8 mouse cellular contexts compared by ENCODE assay signal in the genomic region with DNA sequence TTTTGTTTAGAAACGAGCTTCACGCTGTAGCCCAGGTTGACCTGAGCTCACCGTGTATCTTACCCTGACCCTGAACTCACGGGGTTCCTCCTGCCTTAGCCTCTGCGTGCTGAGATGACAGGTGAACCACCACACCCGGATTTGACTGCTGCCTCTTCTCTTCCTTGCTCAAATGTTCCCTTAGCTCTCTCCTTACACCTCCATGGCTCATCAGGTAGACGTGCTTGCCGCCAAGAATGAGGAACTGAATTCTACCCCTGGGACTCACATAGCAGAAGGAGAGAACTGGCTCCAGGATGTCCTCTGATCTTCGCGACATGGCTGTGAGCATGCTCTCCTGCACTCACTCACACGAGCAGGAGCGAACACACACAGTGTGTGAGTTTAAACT. TPM values are rescaled to one million over a fixed set of nuclear protein-coding genes. Genes with fewer than 3 reads are reported as not detected.
DNase-seq lines count a peak whose midpoint lies in the region; ATAC-seq and TF ChIP-seq lines count a peak whose summit lies in the region.

No protein-coding gene starts in this region.

- in situ Hi-C loops in CH12.LX (cut with MboI; ENCODE audit: low pct_ligation_motif_present, low pct_unique_long_range_greater_than_20kb, low sequenced_read_pairs): no loop called here

- 29% methylated on average over 12 of the region's 12 CpGs for WGBS in hindbrain, embryonic 12.5 days
- WGBS in hindbrain, embryonic 10.5 days: 33% methylated on average over 12 of the region's 12 CpGs

- H3K9ac ChIP-seq in hindbrain, embryonic 12.5 days: no peak overlapping the region
- H3K9ac ChIP-seq in CH12.LX (ENCODE audit: insufficient read depth, low read depth): no peak overlapping the region

- dilution Hi-C loops in CH12.LX (cut with MboI; ENCODE audit: extremely low pct_ligation_motif_present, extremely low pct_unique_long_range_greater_than_20kb, low sequenced_read_pairs): no loop called here

- TF ChIP-seq RAD21 in CH12.LX (IDR thresholded peaks at IDR 0.05; ENCODE audit: low read depth, low read length): no peak

- H3K4me1 ChIP-seq in hindbrain, embryonic 12.5 days: no peaks in the 10 kb centered on the region; the same call in 1 of the 2 replicates
- peaks cover 17% of the 10 kb centered on the region; the same call in 1 of the 2 replicates for H3K4me1 ChIP-seq in hindbrain, embryonic 10.5 days (replicated peaks)
- H3K4me1 ChIP-seq in CH12.LX (ENCODE audit: control insufficient read depth in 1 of 2, insufficient read depth in 2 of 2): peaks cover 5 to 17% of the 10 kb centered on the region in 2 experiments

- peak overlapping the region; percentile 30; the same call in 1 of the 2 replicates for H3K4me2 ChIP-seq in hindbrain, embryonic 12.5 days (replicated peaks)
- peak overlapping the region; percentile 58 for H3K4me2 ChIP-seq in CH12.LX (ENCODE audit: insufficient read depth, low read depth, poor library complexity, severe bottlenecking)

- no peak for ATAC-seq in hindbrain, embryonic 12.5 days (ENCODE audit: low FRiP score)
- ATAC-seq in granulocyte monocyte progenitor cell, adult 5-6 weeks (replicated peaks; ENCODE audit: poor library complexity, severe bottlenecking): peak; percentile 55
- peak; percentile 79 for ATAC-seq in megakaryocyte progenitor cell, adult 5-6 weeks (replicated peaks; ENCODE audit: poor library complexity)

- no peak overlapping the region for H3K27ac ChIP-seq in hindbrain, embryonic 12.5 days
- H3K27ac ChIP-seq in hindbrain, embryonic 10.5 days: no peak overlapping the region
- no peak overlapping the region for H3K27ac ChIP-seq in CH12.LX (ENCODE audit: insufficient read depth, low read depth)

- H3K27me3 ChIP-seq in hindbrain, embryonic 12.5 days: peaks cover 11% of the 10 kb centered on the region
- peaks cover 35% of the 10 kb centered on the region for H3K27me3 ChIP-seq in hindbrain, embryonic 10.5 days (ENCODE audit: insufficient read depth, poor library complexity, severe bottlenecking)
- H3K27me3 ChIP-seq in CH12.LX (replicated peaks): no peaks in the 10 kb centered on the region

- no peak for DNase-seq in hindbrain, embryonic 10.5 days (ENCODE audit: low spot score)
- DNase-seq in CH12.LX (ENCODE audit: extremely low read depth): no peak
- no peak for DNase-seq in embryo, embryonic 11 days
- DNase-seq in frontal cortex, postnatal 25 days (ENCODE audit: low spot score in 2 of 2): no peak
- no peak for DNase-seq in kidney, postnatal 14 days

- no peaks in the 10 kb centered on the region for H3K79me2 ChIP-seq in CH12.LX (replicated peaks; ENCODE audit: control insufficient read depth, extremely low read depth, insufficient read depth, poor library complexity, severe bottlenecking)

- H3K4me3 ChIP-seq in hindbrain, embryonic 12.5 days: no peak overlapping the region
- H3K4me3 ChIP-seq in hindbrain, embryonic 10.5 days: no peak overlapping the region
- H3K4me3 ChIP-seq in CH12.LX (replicated peaks in 1 of 3; ENCODE audit: low read depth in 2 of 3, low read length in 2 of 3, poor library complexity in 1 of 3): no peak overlapping the region

- TF ChIP-seq CTCF in CH12.LX (conservative IDR thresholded peaks at IDR 0.05 in 1 of 2, IDR thresholded peaks at IDR 0.05 in 1 of 2; ENCODE audit: low read depth in 2 of 2, low read length in 2 of 2): no peak

- no peaks in the 10 kb centered on the region for H3K9me3 ChIP-seq in hindbrain, embryonic 12.5 days (replicated peaks)
- H3K9me3 ChIP-seq in hindbrain, embryonic 10.5 days: no peaks in the 10 kb centered on the region
- H3K9me3 ChIP-seq in CH12.LX (replicated peaks; ENCODE audit: low read length): peaks cover 8% of the 10 kb centered on the region

- no peaks in the 10 kb centered on the region for H3K36me3 ChIP-seq in hindbrain, embryonic 12.5 days
- no peaks in the 10 kb centered on the region for H3K36me3 ChIP-seq in hindbrain, embryonic 10.5 days
- no peaks in the 10 kb centered on the region for H3K36me3 ChIP-seq in CH12.LX (replicated peaks in 1 of 2; ENCODE audit: control insufficient read depth in 1 of 2, insufficient read depth in 1 of 2, low read length in 1 of 2)

- TF ChIP-seq POLR2A in CH12.LX (IDR thresholded peaks at IDR 0.05; ENCODE audit: low read depth, low read length): no peak

- no peak for TF ChIP-seq EP300 in CH12.LX (IDR thresholded peaks at IDR 0.05; ENCODE audit: low read length)

TF ChIP-seq in CH12.LX, 34 proteins besides CTCF, POLR2A, EP300 and RAD21:
- TF ChIP-seq MAX (IDR thresholded peaks at IDR 0.05; ENCODE audit: low read length): peak; percentile 53; the same call in 1 of the 2 replicates
- no peak for TF ChIP-seq TBP (conservative IDR thresholded peaks at IDR 0.05; ENCODE audit: low read depth, low read length)

RNA-seq across cellular contexts. Expression of a gene that starts 55.3 kb away (rescaled TPM):
- polyA plus RNA-seq in hindbrain, embryonic 12.5 days (2016; fragmentation: Nextera tagmentation; extraction: Ambion mirVana): 84.6 and 92.4 TPM in 2 replicates
- polyA plus RNA-seq in hindbrain, embryonic 10.5 days (2016; fragmentation: Nextera tagmentation; extraction: Ambion mirVana): 54.9 and 64.4 TPM in 2 replicates
- 3.2 and 4.5 TPM in 2 replicates for total RNA-seq in CH12.LX (2012; rRNA removed)
- total RNA-seq in CH12.LX (2014; rRNA removed): 6.1 and 7.8 TPM in 2 replicates
- polyA plus RNA-seq in CH12.LX (2012; ENCODE audit: insufficient read length, low read depth): 10.9 and 14.2 TPM in 2 replicates
- total RNA-seq in granulocyte monocyte progenitor cell, adult 5-6 weeks (2014; fragmentation: Nextera tagmentation): 37.8 and 58.5 TPM in 2 replicates
- total RNA-seq in granulocyte monocyte progenitor cell, adult 5-6 weeks (2017): 31.0 and 37.9 TPM in 2 replicates
- 31.8 and 40.3 TPM in 2 replicates for total RNA-seq in megakaryocyte progenitor cell, adult 5-6 weeks (2015)
- total RNA-seq in megakaryocyte progenitor cell, adult 5-6 weeks (2017): 32.5 and 50.2 TPM in 2 replicates
